Mouse (Mus musculus) heart, postnatal 0 days (tissue): ENCODE data around the gene Fgfr2. TPM values are rescaled to one million over a fixed set of nuclear protein-coding genes. Genes with fewer than 3 reads are reported as not detected.

Experiments
- ATAC-seq: fragments of 200-750 bp; cut with Nextera tagmentation; 2 replicates; pipeline ENCODE4 v1.8.0; 2017; ENCODE audit warnings: low read depth, moderate number of reproducible peaks, moderate library complexity; ENCODE audit not compliant: insufficient read depth
- DNase-seq: peaks from one replicate; pipeline ENCODE4 v3.0.0-alpha.2; 2016; ENCODE audit warnings: low spot score
- H3K27ac ChIP-seq: fragments of 300-500 bp; sonication (generic); 2 replicates; pipeline ENCODE4 v1.5.1; 2014; ENCODE audit warnings: low read depth, mild to moderate bottlenecking
- H3K27me3 ChIP-seq: fragments of 300-500 bp; sonication (generic); 2 replicates; pipeline ENCODE4 v1.6.1; 2014; ENCODE audit warnings: low read length, mixed read lengths; ENCODE audit not compliant: control insufficient read depth, insufficient read depth
- H3K36me3 ChIP-seq: fragments of 300-500 bp; sonication (generic); replicated peaks from 2 replicates; pipeline ENCODE4 v1.6.1; 2014; ENCODE audit warnings: low read length, mixed read lengths; ENCODE audit not compliant: control insufficient read depth, insufficient read depth
- H3K4me1 ChIP-seq: fragments of 300-500 bp; sonication (generic); 2 replicates; pipeline ENCODE4 v1.6.1; 2014; ENCODE audit warnings: antibody characterized with exemption; ENCODE audit not compliant: control insufficient read depth, insufficient read depth
- H3K4me2 ChIP-seq: fragments of 300-500 bp; sonication (generic); 2 replicates; pipeline ENCODE4 v1.6.1; 2014; ENCODE audit warnings: low read depth, mild to moderate bottlenecking, low read length, moderate library complexity
- H3K4me3 ChIP-seq: fragments of 300-500 bp; sonication (generic); 2 replicates; pipeline ENCODE4 v1.5.1; 2014; ENCODE audit warnings: low read depth, low read length
- H3K9ac ChIP-seq: fragments of 300-500 bp; sonication (generic); replicated peaks from 2 replicates; pipeline ENCODE4 v1.6.1; 2014; ENCODE audit warnings: low read depth, low read length, mixed read lengths
- H3K9me3 ChIP-seq: fragments of 300-500 bp; sonication (generic); replicated peaks from 2 replicates; pipeline ENCODE4 v1.6.1; 2016; ENCODE audit warnings: low read length; ENCODE audit not compliant: control insufficient read depth
- CTCF ChIP-seq: IDR thresholded peaks from 2 replicates; pipeline ENCODE4 v1.5.1; 2016; ENCODE audit warnings: antibody characterized with exemption, control low read depth, low read depth
- EP300 ChIP-seq: IDR thresholded peaks from 2 replicates; pipeline ENCODE4 v1.6.1; 2016; ENCODE audit warnings: antibody characterized with exemption, low read depth
- WGBS: fragments of 180-500 bp; shearing (Covaris S2); extraction: QIAGEN DNeasy Blood & Tissue Kit; methylation state at CpG from one replicate; pipeline ENCODE4 v1.1.7; 2014; 5-methylcytosine and 5-hydroxymethylcytosine counted together
- polyA plus RNA-seq: library from polyadenylated mRNA; unstranded; fragments of >200 nt; fragmentation: Nextera tagmentation; extraction: Ambion mirVana; gene quantifications from 2 replicates; pipeline ENCODE4 v1.2.1, GENCODE M21; 2015
- total RNA-seq: library from RNA; depleted of rRNA; stranded (reverse); fragments of >200 nt; gene quantifications from 2 replicates; pipeline ENCODE4 v1.2.3, GENCODE M21; 2014; ENCODE audit warnings: low replicate concordance

Fgfr2 gene
- total and polyA plus RNA-seq, 2 experiments from 2014 or later: 3.8 to 11.5 TPM

- DNase-seq: no peak
- TF ChIP-seq CTCF (no peak), EP300 (no peak)
- 1% methylated on average over 37 of the region's 37 CpGs for WGBS
Observed at GRCm38 (mm10) chr7:131556541-131557271, 1566.4 kb downstream of the Fgfr2 start.

GRCm38 (mm10) chr7:131556116-131556515 is 1567.0 kb downstream of the Fgfr2 start:
- Histone ChIP-seq H3K27ac (no peak overlapping the region), H3K9ac (no peak overlapping the region), H3K9me3 (no peaks in the 10 kb centered on the region), H3K4me1 (peaks cover 9% of the 10 kb centered on the region), H3K36me3 (no peaks in the 10 kb centered on the region), H3K4me3 (peak overlapping the region; percentile 24; the same call in 1 of the 2 replicates), H3K27me3 (peaks cover 78% of the 10 kb centered on the region), H3K4me2 (no peak overlapping the region; the same call in 1 of the 2 replicates)
- 3% methylated on average over 9 of the region's 9 CpGs for whole genome bisulfite sequencing
- DNase-seq: no peak
- ATAC-seq: no peak
- TF ChIP-seq CTCF: no peak
- no peak for TF ChIP-seq EP300

More at GRCm38 (mm10) chr7:131556541-131557271, 1566.4 kb downstream of the Fgfr2 start:
- Histone ChIP-seq H3K36me3 (no peaks in the 10 kb centered on the region; the same call in 1 of the 2 replicates), H3K27me3 (peaks cover 72% of the 10 kb centered on the region), H3K4me2 (no peak overlapping the region), H3K9me3 (no peaks in the 10 kb centered on the region), H3K4me1 (peaks cover 13% of the 10 kb centered on the region), H3K4me3 (peak overlapping the region; percentile 6; the same call in 1 of the 2 replicates), H3K9ac (no peak overlapping the region), H3K27ac (no peak overlapping the region)
- ATAC-seq: no peak

GRCm38 (mm10) chr7:131555301-131556081 is 1567.7 kb downstream of the Fgfr2 start:
- WGBS: 1% methylated on average over 68 of the region's 68 CpGs
- H3K9me3 ChIP-seq: no peaks in the 10 kb centered on the region
- ATAC-seq: no peak
- no peak for TF ChIP-seq CTCF
- no peak for TF ChIP-seq EP300
- peak overlapping the region; percentile 24 for H3K4me3 ChIP-seq
- H3K27me3 ChIP-seq: peaks cover 84% of the 10 kb centered on the region
- no peak overlapping the region for H3K27ac ChIP-seq
- DNase-seq: no peak
- H3K4me1 ChIP-seq: peaks cover 4% of the 10 kb centered on the region; the same call in 1 of the 2 replicates
- no peak overlapping the region for H3K9ac ChIP-seq
- peak overlapping the region; percentile 38 for H3K4me2 ChIP-seq
- H3K36me3 ChIP-seq: no peaks in the 10 kb centered on the region

- under 1% methylated on average over 45 of the region's 45 CpGs for WGBS
- DNase-seq (no peak), ATAC-seq (peak; percentile 34)
- Histone ChIP-seq H3K27ac (no peak overlapping the region), H3K4me3 (peak overlapping the region; percentile 37), H3K27me3 (peaks cover 93% of the 10 kb centered on the region), H3K4me2 (peak overlapping the region; percentile 58), H3K9me3 (no peaks in the 10 kb centered on the region), H3K9ac (no peak overlapping the region), H3K36me3 (no peaks in the 10 kb centered on the region), H3K4me1 (peaks cover 4% of the 10 kb centered on the region; the same call in 1 of the 2 replicates)
- TF ChIP-seq CTCF (no peak), EP300 (no peak)
Observed at GRCm38 (mm10) chr7:131554341-131555180, 1568.6 kb downstream of the Fgfr2 start.

GRCm38 (mm10) chr7:131553771-131554175 is 1569.4 kb downstream of the Fgfr2 start:
- 0 out of 2 replicates have a peak, but pooled peaks have one; percentile 14 for ATAC-seq
- under 1% methylated on average over 37 of the region's 39 CpGs for WGBS
- Histone ChIP-seq H3K4me3 (peak overlapping the region; percentile 37), H3K27ac (no peak overlapping the region), H3K9ac (no peak overlapping the region), H3K9me3 (no peaks in the 10 kb centered on the region), H3K4me1 (peaks cover 4% of the 10 kb centered on the region; the same call in 1 of the 2 replicates), H3K36me3 (no peaks in the 10 kb centered on the region), H3K4me2 (peak overlapping the region; percentile 58), H3K27me3 (peaks cover 96% of the 10 kb centered on the region)
- DNase-seq: no peak
- TF ChIP-seq EP300 (no peak), CTCF (no peak)
